Mouse (Mus musculus) forebrain, embryonic 12.5 days (tissue): ENCODE measurements around the gene Nr2c2ap. TPM values are rescaled to one million over a fixed set of nuclear protein-coding genes. Genes with fewer than 3 reads are reported as not detected.

ENCODE experiments used
- ATAC-seq: fragments of 200-750 bp; cut with Nextera tagmentation; 2 replicates; pipeline ENCODE4 v1.8.0; 2017; ENCODE audit warnings: moderate TSS enrichment; ENCODE audit not compliant: low FRiP score
- H3K27ac ChIP-seq: fragments of 300-500 bp; sonication (generic); 2 replicates; pipeline ENCODE4 v1.5.1; 2016; ENCODE audit warnings: mild to moderate bottlenecking
- H3K27me3 ChIP-seq: fragments of 300-500 bp; sonication (generic); 2 replicates; pipeline ENCODE4 v1.6.1; 2016; ENCODE audit warnings: mild to moderate bottlenecking
- H3K36me3 ChIP-seq: fragments of 300-500 bp; sonication (generic); replicated peaks from 2 replicates; pipeline ENCODE4 v1.6.1; 2016; ENCODE audit warnings: mild to moderate bottlenecking
- H3K4me1 ChIP-seq: fragments of 300-500 bp; sonication (generic); 2 replicates; pipeline ENCODE4 v1.6.1; 2016
- H3K4me2 ChIP-seq: fragments of 300-500 bp; sonication (generic); 2 replicates; pipeline ENCODE4 v1.6.1; 2016; ENCODE audit warnings: mild to moderate bottlenecking, moderate library complexity
- H3K4me3 ChIP-seq: fragments of 300-500 bp; sonication (generic); replicated peaks from 2 replicates; pipeline ENCODE4 v1.5.1; 2016; ENCODE audit warnings: mild to moderate bottlenecking
- H3K9ac ChIP-seq: fragments of 300-500 bp; sonication (generic); 2 replicates; pipeline ENCODE4 v1.6.1; 2016; ENCODE audit warnings: mild to moderate bottlenecking
- H3K9me3 ChIP-seq: fragments of 300-500 bp; sonication (generic); 2 replicates; pipeline ENCODE4 v1.6.1; 2016
- WGBS: fragments of 180-500 bp; shearing (Covaris S2); methylation state at CpG from one replicate; pipeline ENCODE4 v1.1.7; 2016; 5-methylcytosine and 5-hydroxymethylcytosine counted together
- polyA plus RNA-seq: library from polyadenylated mRNA; unstranded; fragments of >200 nt; fragmentation: Nextera tagmentation; extraction: Ambion mirVana; gene quantifications from 2 replicates; pipeline ENCODE4 v1.2.1, GENCODE M21; 2016

Nr2c2ap gene
- 27.8 and 28.3 TPM in 2 replicates for polyA plus RNA-seq

- peak within 1 kb of the TSS; percentile 75 for H3K4me2 ChIP-seq
- H3K9me3 ChIP-seq = no peaks in the 10 kb centered on the region
- H3K36me3 ChIP-seq = peaks cover 34% of the 10 kb centered on the region
- WGBS = 2% methylated on average over 37 of the region's 37 CpGs
- ATAC-seq = peak; percentile 88
- H3K9ac ChIP-seq = peak within 1 kb of the TSS; percentile 79
- H3K4me1 ChIP-seq = peaks cover 11% of the 10 kb centered on the region
- peak within 1 kb of the TSS; percentile 81 for H3K4me3 ChIP-seq
- H3K27me3 ChIP-seq = no peaks in the 10 kb centered on the region
- peak within 1 kb of the TSS; percentile 8; the same call in 1 of the 2 replicates for H3K27ac ChIP-seq
Observed at GRCm38 (mm10) chr8:70131166-70131883, at the start of gene Nr2c2ap. TSS of gene Nr2c2ap (plus strand) at chr8:70131333.

GRCm38 (mm10) chr8:70081976-70082375 lies 49.2 kb upstream of the Nr2c2ap start:
- Histone ChIP-seq H3K9ac (no peak overlapping the region), H3K4me3 (no peak overlapping the region), H3K27ac (no peak overlapping the region), H3K4me2 (no peak overlapping the region), H3K9me3 (no peaks in the 10 kb centered on the region), H3K27me3 (peaks cover 57% of the 10 kb centered on the region), H3K36me3 (no peaks in the 10 kb centered on the region; the same call in 1 of the 2 replicates), H3K4me1 (peaks cover 22% of the 10 kb centered on the region)
- ATAC-seq = no peak
- 94% methylated on average over 2 of the region's 2 CpGs for WGBS

GRCm38 (mm10) chr8:70083285-70083684 lies 47.8 kb upstream of the Nr2c2ap start, which contains the start of gene Hapln4:
TSS of gene Hapln4 (plus strand) at chr8:70083457.
- Histone ChIP-seq H3K27ac (no peak within 1 kb of the TSS), H3K4me1 (peaks cover 32% of the 10 kb centered on the region), H3K27me3 (peaks cover 70% of the 10 kb centered on the region), H3K4me2 (peak within 1 kb of the TSS; percentile 69), H3K9me3 (no peaks in the 10 kb centered on the region), H3K9ac (peak within 1 kb of the TSS; percentile 21; the same call in 1 of the 2 replicates), H3K36me3 (no peaks in the 10 kb centered on the region; the same call in 1 of the 2 replicates), H3K4me3 (peak within 1 kb of the TSS; percentile 40)
- WGBS = under 1% methylated on average over 26 of the region's 26 CpGs
- ATAC-seq = peak; percentile 9; the same call in 1 of the 2 replicates

GRCm38 (mm10) chr8:70084191-70085065 lies 46.7 kb upstream of the Nr2c2ap start:
- Histone ChIP-seq H3K4me1 (peaks cover 39% of the 10 kb centered on the region), H3K4me2 (peak overlapping the region; percentile 69), H3K9ac (peak overlapping the region; percentile 21; the same call in 1 of the 2 replicates), H3K36me3 (no peaks in the 10 kb centered on the region), H3K27ac (no peak overlapping the region), H3K4me3 (peak overlapping the region; percentile 40), H3K9me3 (no peaks in the 10 kb centered on the region), H3K27me3 (peaks cover 81% of the 10 kb centered on the region)
- ATAC-seq = no peak
- under 1% methylated on average over 71 of the region's 71 CpGs for WGBS

GRCm38 (mm10) chr8:70086151-70086550 lies 45.0 kb upstream of the Nr2c2ap start:
- Histone ChIP-seq H3K4me1 (peaks cover 45% of the 10 kb centered on the region), H3K9me3 (no peaks in the 10 kb centered on the region), H3K36me3 (no peaks in the 10 kb centered on the region), H3K4me3 (no peak overlapping the region), H3K4me2 (no peak overlapping the region), H3K27me3 (peaks cover 96% of the 10 kb centered on the region), H3K9ac (no peak overlapping the region), H3K27ac (no peak overlapping the region)
- 36% methylated on average over 1 of the region's 1 CpGs for WGBS
- no peak for ATAC-seq

- Histone ChIP-seq H3K36me3 (no peaks in the 10 kb centered on the region), H3K4me3 (peak overlapping the region; percentile 44; the same call in 1 of the 2 replicates), H3K4me1 (peaks cover 45% of the 10 kb centered on the region), H3K27me3 (peaks cover 87% of the 10 kb centered on the region), H3K4me2 (no peak overlapping the region), H3K27ac (no peak overlapping the region), H3K9ac (no peak overlapping the region), H3K9me3 (no peaks in the 10 kb centered on the region)
- WGBS = 7% methylated on average over 7 of the region's 7 CpGs
- ATAC-seq = peak; percentile 5; the same call in 1 of the 2 replicates
Observed at GRCm38 (mm10) chr8:70087237-70087636, 43.9 kb upstream of the Nr2c2ap start.

- H3K4me3 ChIP-seq = peak overlapping the region; percentile 44
- H3K4me1 ChIP-seq = peaks cover 45% of the 10 kb centered on the region
- peak; percentile 81 for ATAC-seq
- peaks cover 80% of the 10 kb centered on the region for H3K27me3 ChIP-seq
- H3K9ac ChIP-seq = peak overlapping the region; percentile 56
- no peak overlapping the region for H3K27ac ChIP-seq
- no peaks in the 10 kb centered on the region for H3K9me3 ChIP-seq
- no peaks in the 10 kb centered on the region for H3K36me3 ChIP-seq
- peak overlapping the region; percentile 85 for H3K4me2 ChIP-seq
- WGBS = 2% methylated on average over 56 of the region's 56 CpGs
Observed at GRCm38 (mm10) chr8:70087836-70088650, 43.1 kb upstream of the Nr2c2ap start.

- no peak overlapping the region for H3K4me2 ChIP-seq
- H3K27me3 ChIP-seq = peaks cover 69% of the 10 kb centered on the region
- peaks cover 32% of the 10 kb centered on the region for H3K4me1 ChIP-seq
- H3K4me3 ChIP-seq = no peak overlapping the region
- no peak overlapping the region for H3K9ac ChIP-seq
- H3K9me3 ChIP-seq = no peaks in the 10 kb centered on the region
- 57% methylated on average over 9 of the region's 9 CpGs for WGBS
- peaks cover 6% of the 10 kb centered on the region for H3K36me3 ChIP-seq
- H3K27ac ChIP-seq = no peak overlapping the region
- ATAC-seq = no peak; the same call in 1 of the 2 replicates
Observed at GRCm38 (mm10) chr8:70089296-70089960, 41.7 kb upstream of the Nr2c2ap start.

- H3K27ac ChIP-seq = no peak overlapping the region
- H3K4me2 ChIP-seq = no peak overlapping the region
- peaks cover 18% of the 10 kb centered on the region for H3K4me1 ChIP-seq
- peaks cover 3% of the 10 kb centered on the region for H3K9me3 ChIP-seq
- H3K4me3 ChIP-seq = no peak overlapping the region
- H3K36me3 ChIP-seq = peaks cover 38% of the 10 kb centered on the region
- ATAC-seq = no peak
- peaks cover 36% of the 10 kb centered on the region for H3K27me3 ChIP-seq
- H3K9ac ChIP-seq = no peak overlapping the region
- 62% methylated on average over 8 of the region's 8 CpGs for WGBS
Observed at GRCm38 (mm10) chr8:70092786-70093185, 38.3 kb upstream of the Nr2c2ap start.

GRCm38 (mm10) chr8:70099276-70099675 lies 31.9 kb upstream of the Nr2c2ap start:
- Histone ChIP-seq H3K27ac (no peak overlapping the region), H3K9me3 (peaks cover 6% of the 10 kb centered on the region), H3K27me3 (no peaks in the 10 kb centered on the region; the same call in 1 of the 2 replicates), H3K4me2 (no peak overlapping the region), H3K9ac (no peak overlapping the region), H3K4me1 (no peaks in the 10 kb centered on the region), H3K36me3 (peaks cover 95% of the 10 kb centered on the region), H3K4me3 (no peak overlapping the region)
- 83% methylated on average over 8 of the region's 8 CpGs for WGBS
- no peak for ATAC-seq

GRCm38 (mm10) chr8:70100241-70100640 lies 30.9 kb upstream of the Nr2c2ap start:
- H3K9me3 ChIP-seq = peaks cover 6% of the 10 kb centered on the region
- no peak overlapping the region for H3K4me3 ChIP-seq
- 90% methylated on average over 8 of the region's 8 CpGs for WGBS
- no peak overlapping the region for H3K4me2 ChIP-seq
- no peaks in the 10 kb centered on the region; the same call in 1 of the 2 replicates for H3K4me1 ChIP-seq
- no peak overlapping the region for H3K27ac ChIP-seq
- H3K27me3 ChIP-seq = no peaks in the 10 kb centered on the region
- peaks cover 90% of the 10 kb centered on the region for H3K36me3 ChIP-seq
- ATAC-seq = no peak
- H3K9ac ChIP-seq = no peak overlapping the region
